Mouse (Mus musculus): ENCODE measurements around the gene Mboat1. TPM values are rescaled to one million over a fixed set of nuclear protein-coding genes. Genes with fewer than 3 reads are reported as not detected.

Mboat1 gene
- polyA plus RNA-seq (2012; rRNA removed): 38.4 and 62.9 TPM in 2 replicates

DNA sequence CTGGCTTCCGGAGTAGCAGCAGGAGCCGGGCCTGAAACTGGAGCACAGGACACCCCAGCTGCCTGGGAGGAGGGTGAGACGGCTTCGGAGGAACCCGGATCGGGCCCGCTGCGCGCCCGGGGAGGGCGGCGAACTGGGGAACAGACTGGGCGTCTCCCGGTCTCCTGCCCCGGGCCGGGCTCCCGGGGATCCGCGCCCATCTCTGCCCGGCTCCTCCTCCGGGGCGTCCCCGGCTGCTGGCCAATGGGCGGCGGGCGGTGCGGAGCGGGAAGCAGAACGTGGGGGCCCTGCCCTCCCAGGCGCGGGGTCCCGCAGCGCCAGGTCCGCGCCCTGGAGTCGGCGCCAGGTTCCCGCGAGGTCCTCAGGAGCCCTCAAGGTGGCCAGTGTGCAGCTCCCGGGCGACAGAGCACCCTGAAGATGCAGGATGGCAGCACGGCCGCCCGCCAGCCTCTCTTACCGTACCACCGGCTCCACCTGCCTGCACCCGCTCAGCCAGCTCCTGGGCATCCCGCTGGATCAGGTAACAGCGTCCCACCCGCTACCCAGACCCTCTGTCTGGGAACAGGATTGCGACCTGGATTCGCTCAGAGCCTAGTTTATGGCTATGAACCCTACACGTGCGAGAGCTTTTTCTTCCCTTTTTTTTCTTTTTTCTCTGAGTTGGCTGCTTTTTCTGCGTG is at the start of gene Mboat1:
Mboat1 (plus strand) TSS at position 247 of the 680 bp plus-strand sequence.
- DNase-seq (ENCODE audit: low read depth): no peak

DNA sequence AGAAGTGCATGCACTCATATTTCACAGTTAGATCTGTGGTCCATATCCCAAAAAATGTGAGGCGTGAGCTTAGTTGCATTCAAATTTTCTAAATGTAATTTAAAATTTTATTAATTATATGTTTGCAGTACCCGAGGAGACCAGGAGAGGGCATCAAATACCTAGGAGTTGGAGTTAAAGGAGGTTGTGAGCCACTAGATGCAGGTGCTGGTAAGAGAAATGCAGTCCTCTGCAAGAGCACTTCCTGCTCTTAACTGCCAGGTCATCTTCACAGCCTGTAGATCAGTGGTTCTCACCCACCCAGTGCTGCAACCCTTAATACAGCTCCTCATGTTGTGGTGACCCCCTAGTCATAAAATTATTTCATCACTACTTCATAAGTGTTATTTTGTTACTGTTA is 43.2 kb upstream of the Mboat1 start:
- no peak for DNase-seq (ENCODE audit: low read depth)

DNA sequence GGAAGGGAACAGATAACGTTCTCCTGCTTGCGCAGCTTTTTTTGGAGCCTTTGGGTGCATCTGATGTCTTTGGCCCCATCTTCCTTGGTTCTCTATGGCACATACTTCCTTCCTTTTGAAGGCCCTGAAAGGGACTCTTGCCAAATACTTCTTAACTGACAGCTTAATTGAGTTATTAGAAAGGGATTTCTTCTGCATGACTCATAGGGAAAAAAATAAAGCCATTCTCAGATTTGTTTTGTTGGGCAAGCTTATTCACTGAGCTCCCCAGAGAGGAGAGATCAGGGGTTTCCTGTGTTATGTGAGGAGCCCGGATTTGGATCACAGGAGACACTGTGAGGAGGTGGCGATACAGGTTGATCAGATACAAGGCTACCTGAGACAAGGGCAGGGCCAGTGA is 40.4 kb upstream of the Mboat1 start:
- DNase-seq (ENCODE audit: low read depth): no peak

DNA sequence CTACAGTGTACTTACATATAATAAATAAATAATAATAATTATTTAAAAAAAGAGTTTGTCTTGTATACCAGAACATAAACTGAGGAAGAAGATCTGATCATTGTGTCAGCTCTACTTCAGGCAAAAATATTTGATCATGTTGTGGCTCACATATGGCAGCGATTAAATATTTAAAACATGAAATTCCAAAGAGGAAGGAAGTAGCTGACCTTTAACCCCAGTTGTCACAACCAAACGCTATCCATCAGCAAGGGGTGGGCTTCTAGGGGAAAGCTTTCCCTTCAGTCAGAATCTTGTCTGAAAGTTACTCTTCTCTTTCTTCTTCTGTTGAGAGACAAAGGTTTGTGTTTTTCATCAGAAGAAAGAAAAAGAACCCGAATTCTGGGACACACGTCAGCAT is 39.8 kb upstream of the Mboat1 start:
- DNase-seq (ENCODE audit: low read depth): no peak

DNA sequence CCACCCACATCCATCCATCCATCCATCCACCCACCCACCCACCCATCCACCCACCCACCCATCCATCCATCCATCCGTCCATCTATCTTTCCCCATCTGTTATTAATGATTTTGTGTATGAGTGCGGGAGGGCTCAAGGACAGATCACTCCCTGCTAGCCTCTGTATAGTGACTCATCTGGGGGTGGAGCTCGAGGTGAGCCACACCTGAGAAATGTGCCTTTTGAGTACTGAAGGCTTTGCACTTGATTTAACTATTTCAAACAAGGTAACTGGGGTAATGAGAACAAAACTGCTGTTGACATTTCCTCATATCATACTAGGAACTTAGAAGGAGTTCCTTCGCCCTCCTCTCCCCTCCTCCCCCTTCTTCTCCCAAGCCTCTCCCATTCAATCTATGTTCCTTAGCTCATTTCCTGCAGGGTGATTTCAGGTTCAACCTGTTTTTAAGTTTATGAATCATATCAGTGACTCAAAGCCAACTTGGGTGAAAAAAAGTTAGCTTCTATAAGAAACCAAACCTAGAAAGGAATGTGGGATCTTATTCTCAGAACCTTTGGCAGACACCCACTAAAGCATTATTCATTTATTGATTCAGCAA is 27.2 kb upstream of the Mboat1 start:
- DNase-seq (ENCODE audit: low read depth): no peak

DNA sequence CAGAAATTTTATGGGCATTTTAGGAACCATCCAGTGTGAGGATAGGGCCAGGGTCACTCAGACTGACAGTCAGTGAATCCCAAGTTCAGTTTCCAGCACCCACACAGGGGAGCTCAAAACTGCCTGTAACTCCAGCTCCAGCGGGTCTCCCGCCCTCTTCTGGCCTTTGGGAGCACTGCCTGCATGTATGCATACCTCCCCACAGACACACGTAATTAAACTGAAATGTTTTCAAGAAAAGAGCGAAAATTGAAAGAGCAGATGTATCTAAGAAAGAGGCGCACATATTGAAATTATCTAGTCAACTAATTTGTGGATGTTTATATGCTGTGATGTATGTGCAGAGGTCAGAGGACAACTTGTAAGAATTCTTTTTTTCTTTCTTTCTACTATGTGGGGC is 20.5 kb upstream of the Mboat1 start:
- no peak for DNase-seq (ENCODE audit: low read depth)

DNA sequence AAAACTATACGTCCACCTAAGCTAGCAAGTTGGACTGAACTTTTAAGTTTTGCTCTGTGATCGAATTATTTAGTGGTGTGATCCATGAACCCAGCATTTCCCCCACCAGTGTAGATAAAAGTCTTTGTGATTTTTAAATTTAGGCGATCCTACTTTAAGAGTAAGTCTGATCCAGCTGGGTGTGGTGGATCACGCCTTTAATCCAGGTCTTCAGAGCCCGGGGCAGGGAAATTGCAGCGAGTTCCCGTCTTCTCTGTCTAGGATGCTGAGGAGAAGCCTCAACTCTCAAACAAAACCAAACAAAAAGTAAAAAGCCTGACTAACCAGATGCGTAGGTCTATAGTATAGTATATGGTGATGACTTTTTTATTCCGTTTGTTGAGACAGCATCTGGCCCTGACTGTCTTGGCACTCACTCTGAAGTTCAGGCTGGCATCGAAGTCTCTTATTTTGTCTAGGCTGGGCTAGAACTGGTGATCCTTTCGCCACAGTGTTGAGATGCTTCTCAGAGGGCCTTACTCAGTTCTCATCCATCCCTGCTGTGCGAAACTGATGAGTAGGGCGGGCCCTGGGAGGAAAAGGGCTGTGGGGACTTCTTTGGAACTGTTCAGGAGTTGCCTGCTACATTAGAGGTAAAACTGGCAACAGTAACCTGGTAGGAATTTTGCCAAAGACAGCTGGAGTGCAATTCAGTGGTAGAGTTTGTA is 787 bp downstream of the Mboat1 start:
- DNase-seq (ENCODE audit: low read depth): no peak

DNA sequence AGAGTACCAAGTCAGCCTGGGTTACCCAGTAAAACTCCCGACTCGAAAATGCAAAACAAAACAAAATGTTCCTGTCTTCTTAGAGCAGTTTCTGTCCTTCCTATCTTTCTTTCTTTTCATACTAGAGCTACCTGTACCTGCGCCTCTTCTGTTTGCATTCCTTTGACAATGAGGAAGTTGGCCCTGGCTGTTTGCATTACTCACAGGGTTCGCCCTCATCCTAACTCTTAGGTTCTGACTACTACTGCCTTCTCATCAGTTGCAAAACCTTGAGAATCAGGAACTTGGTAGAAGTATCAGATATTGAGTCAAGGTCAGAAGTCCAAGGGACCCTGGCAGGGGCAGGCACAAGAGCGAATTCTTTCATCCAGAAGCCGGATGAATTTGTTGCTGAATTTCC is 1.7 kb downstream of the Mboat1 start:
- no peak for DNase-seq (ENCODE audit: low read depth)

DNA sequence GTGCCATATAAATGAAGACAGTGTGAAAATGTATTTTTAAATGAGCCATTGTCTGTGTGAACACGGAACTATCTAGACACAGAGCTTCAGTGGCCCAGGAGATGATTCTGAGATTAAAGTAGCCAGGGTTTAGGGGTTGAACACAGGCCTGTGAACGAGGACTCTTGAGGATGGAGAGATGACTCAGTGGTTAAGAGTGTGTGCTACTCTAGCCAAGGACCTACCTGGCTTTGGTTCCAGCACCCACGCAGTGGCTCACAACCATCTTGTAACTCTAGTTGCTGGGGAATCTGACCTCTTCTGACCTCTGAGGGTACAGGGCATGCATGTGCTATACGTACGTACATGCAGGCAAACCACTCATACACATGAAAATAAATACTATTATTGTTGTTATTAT is 3.9 kb downstream of the Mboat1 start:
- no peak for DNase-seq (ENCODE audit: low read depth)

DNA sequence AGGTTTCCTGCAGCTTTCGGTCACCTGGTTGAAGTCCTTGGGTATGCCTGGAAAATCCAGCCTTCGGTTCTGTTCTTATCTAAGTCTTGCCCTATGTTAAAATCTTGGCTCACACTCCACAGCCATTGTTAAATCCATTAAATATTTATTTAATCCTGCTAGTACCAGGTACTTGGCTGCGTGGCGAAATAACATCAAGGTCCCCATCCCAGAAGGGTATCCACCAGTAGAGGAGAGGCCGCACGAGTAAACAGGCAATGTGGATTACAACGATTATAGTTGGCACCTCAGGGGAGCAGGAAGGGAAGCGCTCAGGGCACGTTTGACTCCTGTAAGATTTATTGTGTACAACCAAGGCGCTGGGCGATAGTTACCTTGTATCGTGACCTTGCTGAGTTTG is 4.4 kb downstream of the Mboat1 start:
- no peak for DNase-seq (ENCODE audit: low read depth)

DNA sequence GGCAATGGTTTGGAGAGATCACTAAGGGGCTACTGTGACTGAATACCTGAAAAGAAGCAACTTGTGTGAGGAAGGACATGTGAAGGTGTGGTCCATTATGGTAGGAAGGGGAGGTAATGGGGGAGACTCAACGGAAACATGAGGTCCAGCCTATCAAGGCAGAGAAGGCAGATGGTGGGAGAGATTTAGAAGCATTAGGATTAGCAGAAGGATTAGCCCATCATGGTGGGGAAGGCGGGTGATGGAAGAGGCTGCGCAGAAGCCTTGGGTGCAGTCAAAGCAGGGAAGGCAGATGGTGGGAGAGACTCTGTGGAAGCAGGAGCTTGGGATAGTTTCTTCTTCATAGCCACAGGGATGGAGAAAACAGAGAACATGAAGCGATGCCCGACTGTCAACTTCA is 5.7 kb downstream of the Mboat1 start:
- DNase-seq (ENCODE audit: low read depth): no peak

DNA sequence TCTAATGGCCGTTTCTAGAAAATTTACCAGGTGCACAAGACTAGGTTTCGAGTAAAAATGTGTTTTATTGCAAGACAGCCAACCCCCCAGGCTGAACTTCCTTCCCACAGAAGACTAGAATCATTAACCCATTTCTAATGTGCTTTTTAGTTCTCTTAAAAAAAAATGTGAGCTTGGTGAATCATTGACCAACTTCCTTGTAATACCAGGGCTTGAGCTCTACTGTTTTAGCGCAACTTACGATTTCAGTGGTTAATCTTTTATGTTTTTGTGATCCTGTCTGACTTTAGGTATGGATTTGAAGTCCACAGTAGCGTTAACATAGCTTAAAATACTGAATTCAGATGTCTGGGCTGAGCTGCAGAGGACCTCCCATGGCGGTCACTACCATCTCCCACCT is 10.2 kb downstream of the Mboat1 start:
- DNase-seq (ENCODE audit: low read depth): no peak

DNA sequence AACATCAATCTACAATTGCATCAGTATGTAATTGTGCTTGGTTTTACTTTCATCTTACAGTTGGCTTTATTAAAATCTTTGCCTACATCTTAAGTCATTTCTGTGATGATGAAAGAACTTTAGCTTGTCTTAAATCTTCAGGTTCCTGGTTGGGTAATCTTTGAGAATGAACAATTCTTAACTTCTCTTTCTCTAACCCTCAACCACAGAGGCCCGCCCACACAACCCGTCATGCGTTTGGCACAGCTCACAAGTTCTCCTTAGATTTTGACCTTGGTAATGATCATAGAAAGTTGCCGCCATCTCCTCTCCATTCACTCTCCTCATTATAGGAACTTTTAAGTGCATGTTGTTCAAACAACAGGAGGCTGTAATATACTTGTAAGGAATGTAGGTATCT is 18.0 kb downstream of the Mboat1 start:
- DNase-seq (ENCODE audit: low read depth): peak; percentile 37

DNA sequence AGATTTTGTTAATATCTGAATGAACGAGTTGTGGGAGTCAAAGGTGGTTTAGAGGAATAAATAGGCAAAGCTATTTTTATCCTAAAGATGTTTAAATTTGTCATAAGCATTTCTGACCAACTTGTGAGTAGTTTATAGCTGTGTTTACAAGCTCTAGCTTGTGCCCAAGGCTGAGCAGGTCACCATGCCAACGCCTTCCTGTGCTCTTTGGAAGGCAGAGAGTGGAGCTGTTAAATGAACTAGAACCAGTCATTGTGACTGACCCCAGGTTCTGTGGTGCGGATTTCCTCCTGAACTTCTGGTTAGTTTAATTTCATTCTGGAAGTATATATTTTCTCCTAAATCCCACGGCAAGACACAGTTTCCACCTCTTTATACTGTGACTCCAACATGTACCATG is 23.3 kb downstream of the Mboat1 start:
- DNase-seq (ENCODE audit: low read depth): no peak

DNA sequence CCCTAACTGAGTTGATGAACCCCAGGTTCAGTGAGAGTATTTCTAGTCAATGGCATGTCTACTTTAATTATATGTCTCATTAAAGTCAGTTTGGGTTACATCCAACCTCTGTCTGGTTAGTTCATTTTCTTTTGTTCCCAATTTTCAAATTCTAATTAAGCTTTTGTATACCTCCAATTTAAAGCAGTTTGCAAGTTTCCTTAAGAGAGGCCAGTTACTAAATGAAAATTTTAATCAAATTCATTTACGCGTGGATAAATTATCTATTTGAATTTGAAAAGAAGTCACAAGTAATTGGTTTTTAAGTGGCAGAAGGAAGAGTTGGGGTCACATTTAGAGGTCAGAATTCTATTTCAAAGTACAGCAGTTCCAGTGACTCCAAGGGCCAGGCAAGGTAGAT is 27.2 kb downstream of the Mboat1 start:
- DNase-seq (ENCODE audit: low read depth): no peak

DNA sequence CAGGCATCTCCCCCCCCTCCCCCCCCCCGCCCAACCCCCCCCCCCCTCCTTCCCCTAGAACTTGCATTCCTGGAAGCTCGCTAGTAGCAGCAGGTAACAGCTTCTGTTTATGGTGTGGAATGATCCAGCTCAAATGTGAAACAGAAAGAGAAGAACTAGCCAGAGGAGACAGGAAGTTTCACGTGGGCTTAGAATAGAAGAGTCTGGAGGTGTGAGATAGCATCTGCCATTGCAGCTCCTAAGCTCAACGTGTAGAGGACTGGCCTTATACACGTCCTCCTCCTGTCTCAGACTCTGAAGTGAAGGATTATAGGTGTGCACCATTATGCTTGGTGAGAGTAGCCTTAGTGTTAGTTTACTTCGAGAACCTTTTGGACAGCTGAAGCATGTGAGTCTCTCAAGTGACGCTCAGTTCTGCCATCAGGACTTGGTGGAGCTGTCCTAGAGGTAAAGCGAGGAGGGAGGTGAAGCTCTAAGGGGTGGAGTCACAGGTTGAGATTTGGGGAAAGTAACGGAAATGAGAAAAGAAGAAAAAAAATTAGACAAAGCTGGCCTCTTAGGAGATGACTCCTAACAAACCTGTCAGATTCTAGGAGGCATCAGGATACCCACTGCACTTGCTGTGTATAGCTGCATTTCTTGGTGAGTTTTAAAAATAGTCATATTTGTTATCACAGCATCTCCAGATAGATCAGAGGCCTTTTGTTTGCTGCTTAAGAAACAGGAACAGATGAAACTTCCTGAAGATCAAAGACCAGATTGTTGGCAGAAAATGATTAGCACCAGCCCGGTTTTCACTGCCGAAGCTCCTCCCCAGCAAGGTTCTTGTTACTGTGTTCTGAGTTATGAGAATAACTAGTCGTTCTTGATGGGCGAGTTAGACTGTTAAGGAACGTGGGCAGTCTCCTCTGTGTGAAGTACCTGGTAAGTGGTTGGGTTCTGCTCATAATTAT is 30.1 kb downstream of the Mboat1 start:
- no peak for DNase-seq (ENCODE audit: low read depth)

DNA sequence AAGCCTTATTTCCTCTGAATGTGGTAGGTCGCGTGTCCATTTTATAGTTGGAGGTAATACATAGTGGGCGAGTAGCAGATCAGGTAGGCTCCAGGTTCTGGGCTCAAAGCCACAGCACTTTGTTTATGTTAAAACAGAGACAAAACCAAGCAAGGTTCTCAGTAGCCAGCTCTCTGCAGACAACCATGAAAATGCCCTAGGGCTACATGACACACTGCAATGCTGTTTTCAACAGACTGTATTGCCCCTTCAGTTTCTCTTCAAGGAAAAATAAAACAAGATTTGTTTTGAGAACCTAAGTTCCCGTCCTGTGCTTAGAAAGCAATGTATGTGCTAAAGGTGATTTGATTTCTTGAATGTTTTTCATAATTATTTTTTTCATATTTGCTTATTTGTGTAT is 31.2 kb downstream of the Mboat1 start:
- no peak for DNase-seq (ENCODE audit: low read depth)

DNA sequence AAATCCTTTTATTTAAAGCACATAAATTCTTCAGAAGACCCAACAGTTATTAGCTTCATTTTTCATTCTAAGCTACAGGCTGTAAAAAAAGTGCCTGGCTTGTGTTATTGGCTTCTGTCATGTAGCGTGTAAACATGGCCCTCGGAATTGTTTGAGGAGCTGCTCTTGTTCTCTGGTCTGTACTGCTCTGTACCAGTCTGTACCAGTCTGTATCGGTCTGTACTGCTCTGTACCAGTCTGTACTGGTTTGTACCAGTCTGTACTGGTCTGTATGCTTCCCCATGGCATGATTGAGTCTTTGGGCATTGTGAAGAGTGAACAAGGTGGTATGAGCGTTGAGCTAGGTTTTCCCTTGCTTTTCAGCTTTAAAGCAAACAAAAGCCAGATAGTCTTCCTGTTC is 32.5 kb downstream of the Mboat1 start:
- DNase-seq (ENCODE audit: low read depth): no peak

DNA sequence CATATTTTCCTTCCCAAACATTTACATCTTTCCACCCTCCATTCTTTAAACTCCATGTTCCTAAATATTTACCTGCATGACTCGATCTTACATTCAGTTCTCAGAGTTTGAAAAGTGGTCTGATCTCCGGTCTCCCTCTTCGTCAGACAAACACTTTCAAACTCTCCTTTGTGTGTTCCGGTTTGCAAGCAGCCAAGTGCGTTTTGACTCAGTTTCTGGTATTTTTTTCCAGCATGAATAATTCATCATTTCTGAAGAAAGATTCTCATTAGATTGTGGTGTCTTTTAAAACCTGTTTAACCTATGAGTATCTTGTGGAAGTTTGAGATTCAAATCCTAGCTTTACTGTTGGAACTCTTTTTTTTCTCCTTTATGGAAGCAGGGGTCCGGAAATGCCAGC is 33.8 kb downstream of the Mboat1 start:
- DNase-seq (ENCODE audit: low read depth): no peak

DNA sequence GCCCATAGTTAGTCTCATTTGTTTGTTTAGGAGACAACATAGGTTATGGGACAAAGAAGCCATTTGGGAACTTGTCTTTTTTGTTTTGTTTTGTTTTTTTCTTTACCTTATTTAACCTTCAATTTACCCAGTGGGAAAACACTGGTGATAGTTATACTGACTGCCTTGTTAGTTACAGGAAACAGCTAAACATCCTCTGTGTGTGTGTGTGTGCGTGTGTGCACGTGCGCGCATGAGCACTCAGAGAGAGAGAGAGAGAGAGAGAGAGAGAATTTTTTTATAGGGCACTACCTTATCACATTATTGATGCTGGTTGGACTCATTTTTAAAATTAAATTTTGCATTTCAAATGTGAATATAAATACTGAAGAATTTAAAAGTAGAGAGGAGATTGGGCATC is 38.3 kb downstream of the Mboat1 start:
- no peak for DNase-seq (ENCODE audit: low read depth)

DNA sequence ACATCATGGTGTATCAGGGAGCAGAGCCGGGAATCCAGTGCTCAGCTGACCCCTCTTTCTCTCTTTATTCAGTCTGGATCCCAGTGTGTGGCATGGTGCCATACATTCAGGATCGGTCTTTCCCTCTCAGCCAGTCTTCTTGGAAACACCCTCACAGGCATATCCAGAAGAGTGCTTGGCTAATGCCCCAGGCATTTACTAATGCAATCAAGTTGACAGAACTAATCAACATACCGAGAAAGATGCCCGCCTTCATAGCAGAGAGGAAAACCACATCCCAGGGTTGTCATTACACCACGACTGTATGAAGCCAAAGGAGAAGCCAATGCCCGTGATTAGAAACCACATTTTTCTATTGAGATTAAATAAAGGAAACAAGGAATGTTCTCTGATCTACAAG is 41.1 kb downstream of the Mboat1 start:
- DNase-seq (ENCODE audit: low read depth): no peak

DNA sequence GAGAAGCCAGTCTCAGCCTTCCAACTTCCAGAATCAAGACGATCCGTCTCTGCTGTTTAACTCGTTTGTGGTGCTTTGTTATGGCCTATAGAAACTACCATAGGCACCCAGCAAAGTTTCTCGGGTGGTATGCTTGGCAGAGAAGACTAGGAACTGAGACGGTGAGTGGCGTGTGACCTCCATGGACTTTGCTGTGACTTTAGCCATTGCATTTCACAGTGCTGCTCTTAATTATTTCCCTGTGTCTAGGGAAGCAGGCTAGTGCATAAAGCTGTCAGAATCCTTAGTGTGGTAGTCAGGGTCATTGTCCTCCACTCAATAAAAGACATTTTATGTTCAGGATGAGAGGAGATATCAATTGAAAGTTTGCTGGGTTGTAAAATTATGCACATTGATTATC is 49.3 kb downstream of the Mboat1 start:
- no peak for DNase-seq (ENCODE audit: low read depth)

All from gonadal fat pad, adult 2 months (tissue).